8 mouse cellular contexts compared by ENCODE assay signal in genomic region chr5:9100207-9100848, GRCm38 (mm10). TPM values are rescaled to one million over a fixed set of nuclear protein-coding genes. Genes with fewer than 3 reads are reported as not detected.
DNase-seq lines count a peak whose midpoint lies in the region; ATAC-seq and TF ChIP-seq lines count a peak whose summit lies in the region.

Gene Tmem243, plus strand, starts transcription at chr5:9100668.

- no peak for TF ChIP-seq EP300 in MEL (IDR thresholded peaks at IDR 0.05; ENCODE audit: low read depth in 1 of 2, low read length in 2 of 2)
- TF ChIP-seq EP300 in lung, postnatal 0 days (IDR thresholded peaks at IDR 0.05), result no peak

- H3K4me3 ChIP-seq in MEL (ENCODE audit: control insufficient read depth in 1 of 2, insufficient read depth in 1 of 2, low read depth in 2 of 2, low read length in 2 of 2), result peak within 1 kb of the TSS; percentile 54 to 81
- peak within 1 kb of the TSS; percentile 88 for H3K4me3 ChIP-seq in hindbrain, embryonic 10.5 days
- H3K4me3 ChIP-seq in lung, postnatal 0 days (ENCODE audit: low read depth, low read length), result peak within 1 kb of the TSS; percentile 84

- H3K9ac ChIP-seq in MEL (ENCODE audit: control insufficient read depth, low read depth, low read length, poor library complexity, severe bottlenecking), result peak within 1 kb of the TSS; percentile 72
- H3K9ac ChIP-seq in lung, postnatal 0 days (replicated peaks; ENCODE audit: low read depth), result peak within 1 kb of the TSS; percentile 89

- TF ChIP-seq RAD21 in MEL (IDR thresholded peaks at IDR 0.05; ENCODE audit: low read depth, low read length), result no peak

- peak within 1 kb of the TSS; percentile 53 for H3K4me2 ChIP-seq in lung, postnatal 0 days (replicated peaks; ENCODE audit: low read depth, low read length)

- TF ChIP-seq CTCF in MEL (IDR thresholded peaks at IDR 0.05 in 2 of 3, conservative IDR thresholded peaks at IDR 0.05 in 1 of 3; ENCODE audit: control insufficient read depth in 1 of 3, insufficient read depth in 1 of 3, low read depth in 2 of 3, low read length in 3 of 3, poor library complexity in 1 of 3, severe bottlenecking in 1 of 3), result no peak
- no peak for TF ChIP-seq CTCF in lung, postnatal 0 days (IDR thresholded peaks at IDR 0.05)

- no peaks in the 10 kb centered on the region for H3K9me3 ChIP-seq in MEL (replicated peaks; ENCODE audit: insufficient read depth, low read length)
- H3K9me3 ChIP-seq in hindbrain, embryonic 10.5 days, result peaks cover 10% of the 10 kb centered on the region; the same call in 1 of the 2 replicates
- H3K9me3 ChIP-seq in lung, postnatal 0 days (ENCODE audit: low read length), result no peaks in the 10 kb centered on the region

- peak in 1 of 2 experiments; percentile 76; a peak in 2 of 4 replicates for TF ChIP-seq POLR2A in MEL (IDR thresholded peaks at IDR 0.05; ENCODE audit: control insufficient read depth in 1 of 2, insufficient read depth in 1 of 2, low read depth in 1 of 2, low read length in 2 of 2, poor library complexity in 1 of 2)

- peaks cover 0 to 2% of the 10 kb centered on the region in 2 experiments; a peak in 1 of 4 replicates for H3K36me3 ChIP-seq in MEL (ENCODE audit: control insufficient read depth in 1 of 2, insufficient read depth in 2 of 2, low read length in 2 of 2)
- no peaks in the 10 kb centered on the region for H3K36me3 ChIP-seq in hindbrain, embryonic 10.5 days
- no peaks in the 10 kb centered on the region for H3K36me3 ChIP-seq in lung, postnatal 0 days (ENCODE audit: insufficient read depth, low read length)

- peaks cover 0 to 4% of the 10 kb centered on the region in 2 experiments; a peak in 2 of 4 replicates for H3K4me1 ChIP-seq in MEL (ENCODE audit: control insufficient read depth in 1 of 2, insufficient read depth in 2 of 2, low read length in 2 of 2)
- H3K4me1 ChIP-seq in hindbrain, embryonic 10.5 days (replicated peaks), result peaks cover 15% of the 10 kb centered on the region
- H3K4me1 ChIP-seq in lung, postnatal 0 days (ENCODE audit: insufficient read depth, low read depth, low read length), result no peaks in the 10 kb centered on the region; the same call in 1 of the 2 replicates

- no peaks in the 10 kb centered on the region; the same call in 1 of the 2 replicates for H3K79me2 ChIP-seq in MEL (ENCODE audit: control insufficient read depth, insufficient read depth, low read length, poor library complexity)

- no peaks in the 10 kb centered on the region for H3K27me3 ChIP-seq in MEL (ENCODE audit: control insufficient read depth in 1 of 2, insufficient read depth in 2 of 2, low read length in 2 of 2)
- H3K27me3 ChIP-seq in hindbrain, embryonic 10.5 days (ENCODE audit: insufficient read depth, poor library complexity, severe bottlenecking), result peaks cover 12% of the 10 kb centered on the region
- H3K27me3 ChIP-seq in lung, postnatal 0 days (replicated peaks; ENCODE audit: insufficient read depth, low read length), result no peaks in the 10 kb centered on the region

- WGBS in hindbrain, embryonic 10.5 days, result under 1% methylated on average over 59 of the region's 59 CpGs
- WGBS in lung, postnatal 0 days, result under 1% methylated on average over 34 of the region's 59 CpGs

- DNase-seq in MEL (ENCODE audit: low read depth, low spot score), result peak; percentile 86
- DNase-seq in cerebellum, adult 8-10 months, result peak; percentile 85
- DNase-seq in hindbrain, embryonic 10.5 days (ENCODE audit: low spot score), result peak; percentile 92
- peak; percentile 92 for DNase-seq in layer of hippocampus, adult 9-11 months
- DNase-seq in lung, postnatal 0 days (ENCODE audit: low spot score), result peak; percentile 93
- DNase-seq in ovary, postnatal 14 days (ENCODE audit: low spot score), result peak; percentile 82
- DNase-seq in thymus, postnatal 14 days, result peak; percentile 82

- peak; percentile 96 for ATAC-seq in frontal cortex, adult (ENCODE audit: low TSS enrichment)
- peak; percentile 87 for ATAC-seq in lung, postnatal 0 days

- H3K27ac ChIP-seq in MEL (ENCODE audit: control insufficient read depth, low read depth, low read length), result no peak within 1 kb of the TSS
- peak within 1 kb of the TSS; percentile 91 for H3K27ac ChIP-seq in hindbrain, embryonic 10.5 days
- H3K27ac ChIP-seq in lung, postnatal 0 days (ENCODE audit: low read length), result peak within 1 kb of the TSS; percentile 98

TF ChIP-seq in MEL, 35 proteins besides CTCF, POLR2A, EP300 and RAD21:
- TF ChIP-seq ZNF384 (IDR thresholded peaks at IDR 0.05; ENCODE audit: low read depth, low read length) (no peak), MYC (IDR thresholded peaks at IDR 0.05; ENCODE audit: low read depth, low read length) (no peak), RCOR1 (IDR thresholded peaks at IDR 0.05; ENCODE audit: low read depth, low read length) (peak; percentile 27; the same call in 1 of the 2 replicates), POLR2AphosphoS2 (IDR thresholded peaks at IDR 0.05; ENCODE audit: low read length) (no peak), MAFK (IDR thresholded peaks at IDR 0.05; ENCODE audit: borderline replicate concordance, low read depth, low read length) (no peak), MAX (IDR thresholded peaks at IDR 0.05; ENCODE audit: low read length) (no peak), GABPA (IDR thresholded peaks at IDR 0.05; ENCODE audit: low read depth, low read length) (no peak), USF2 (IDR thresholded peaks at IDR 0.05; ENCODE audit: borderline replicate concordance in 1 of 2, insufficient read depth in 1 of 2, low read depth in 1 of 2, low read length in 2 of 2) (no peak), JUND (IDR thresholded peaks at IDR 0.05; ENCODE audit: low read depth, low read length) (no peak), NRF1 (IDR thresholded peaks at IDR 0.05; ENCODE audit: insufficient read depth, low read depth, low read length, poor library complexity, severe bottlenecking) (peak; percentile 51; the same call in 1 of the 2 replicates), TBP (IDR thresholded peaks at IDR 0.05; ENCODE audit: low read depth, low read length) (no peak), MEF2A (IDR thresholded peaks at IDR 0.05; ENCODE audit: extremely low read depth, insufficient replicate concordance, low read depth, low read length, poor library complexity, severe bottlenecking) (no peak), BHLHE40 (IDR thresholded peaks at IDR 0.05; ENCODE audit: borderline replicate concordance, low read depth, low read length) (no peak), NELFE (IDR thresholded peaks at IDR 0.05; ENCODE audit: low read depth, low read length) (peak; percentile 39), SIN3A (IDR thresholded peaks at IDR 0.05; ENCODE audit: low read length) (peak; percentile 42; the same call in 1 of the 2 replicates), HCFC1 (IDR thresholded peaks at IDR 0.05; ENCODE audit: low read depth, low read length) (no peak), MXI1 (IDR thresholded peaks at IDR 0.05; ENCODE audit: low read depth, low read length) (no peak), KAT2A (conservative IDR thresholded peaks at IDR 0.05; ENCODE audit: low read depth, low read length) (no peak), E2F4 (IDR thresholded peaks at IDR 0.05; ENCODE audit: borderline replicate concordance, low read depth, low read length) (no peak), ZC3H11A (IDR thresholded peaks at IDR 0.05; ENCODE audit: low read depth, low read length) (no peak), MAZ (IDR thresholded peaks at IDR 0.05; ENCODE audit: low read depth, low read length) (no peak), TCF12 (IDR thresholded peaks at IDR 0.05; ENCODE audit: low read depth, low read length) (no peak)

RNA-seq across cellular contexts. Expression of gene Tmem243, which starts in this region (rescaled TPM):
- 3.5 and 5.1 TPM in 2 replicates for total RNA-seq in MEL (2012; rRNA removed)
- polyA plus RNA-seq in MEL (2012; ENCODE audit: insufficient read depth in 1 of 2, insufficient read length in 2 of 2, low read depth in 1 of 2, low replicate concordance in 2 of 2, missing spikeins in 1 of 2), result 10 to 100 TPM in 1 of 2 experiments, not detected in 1; 14.9 TPM
- 23.3 and 24.4 TPM in 2 replicates for polyA plus RNA-seq in hindbrain, embryonic 10.5 days (2016; fragmentation: Nextera tagmentation; extraction: Ambion mirVana)
- 407 and 422 TPM in 2 replicates for polyA plus RNA-seq in lung, postnatal 0 days (2015; fragmentation: Nextera tagmentation; extraction: Ambion mirVana)
